ENCODE assay signal across 8 mouse cellular contexts in the genomic region with DNA sequence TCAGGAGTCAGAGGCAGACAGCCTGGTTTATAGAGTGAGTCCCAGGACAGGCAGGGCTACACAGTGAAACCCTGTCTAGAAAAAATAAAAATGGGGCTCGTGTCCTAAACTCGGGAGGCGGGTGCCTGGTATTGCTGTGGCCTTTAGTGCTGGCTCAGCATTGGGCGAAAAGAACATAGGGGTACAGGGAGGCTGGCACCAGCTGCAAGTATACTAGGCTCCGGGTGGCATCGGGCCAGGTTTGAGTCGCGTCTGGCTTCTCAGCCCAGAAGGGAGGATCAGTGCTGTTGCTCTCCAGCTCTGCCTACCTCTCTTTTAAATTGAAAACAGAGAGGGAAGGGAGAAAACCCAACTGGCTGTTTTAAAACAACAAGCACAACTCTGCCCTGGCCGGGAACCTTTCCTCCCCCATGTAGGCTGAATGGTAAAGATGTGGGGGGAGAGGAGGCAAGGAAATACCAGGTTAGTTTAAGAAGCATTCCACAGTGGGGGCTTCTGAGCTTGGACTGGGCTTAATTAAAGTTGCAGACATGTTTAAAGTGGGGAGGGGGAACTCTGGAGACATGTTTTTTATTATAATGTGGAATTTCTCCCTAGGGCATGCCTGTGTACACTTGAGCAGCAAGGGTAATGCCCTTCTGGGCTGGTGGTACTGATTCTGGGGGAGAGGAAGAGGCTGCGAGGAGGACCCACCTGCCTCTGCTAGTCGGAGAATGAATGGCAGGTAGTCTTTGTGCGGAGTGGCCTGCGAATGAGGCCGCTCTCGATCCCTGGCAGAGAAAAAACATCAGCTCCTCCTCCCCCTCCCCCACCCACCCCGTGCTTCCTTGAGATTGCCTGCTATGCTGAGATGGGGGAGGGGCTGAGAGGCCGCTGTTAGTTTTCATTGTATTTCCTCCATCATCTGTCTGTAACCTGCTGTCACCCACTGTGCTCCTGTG. TPM values are rescaled to one million over a fixed set of nuclear protein-coding genes. Genes with fewer than 3 reads are reported as not detected.
A peak's percentile ranks its signal among the peaks of the same experiment; 100 is the strongest.
DNase-seq lines count a peak whose midpoint lies in the region; ATAC-seq and TF ChIP-seq lines count a peak whose summit lies in the region.

No protein-coding gene starts in this region.

- H3K9ac ChIP-seq in hindbrain, embryonic 12.5 days = no peak overlapping the region

- H3K4me1 ChIP-seq in E14TG2a.4 (replicated peaks; ENCODE audit: low read depth, low read length) = peaks cover 63% of the 10 kb centered on the region
- H3K4me1 ChIP-seq in hindbrain, embryonic 12.5 days = peaks cover 57% of the 10 kb centered on the region

- 17% methylated on average over 17 of the region's 17 CpGs for WGBS in hindbrain, embryonic 12.5 days

- H3K4me2 ChIP-seq in hindbrain, embryonic 12.5 days (replicated peaks) = peak overlapping the region; percentile 30

- peak; percentile 13 for DNase-seq in cerebellum, adult 8-10 months
- DNase-seq in frontal cortex, postnatal 10 days (ENCODE audit: low spot score in 2 of 2) = peak; percentile 59 to 68
- DNase-seq in layer of hippocampus, adult 9-11 months = peak; percentile 71
- DNase-seq in lung, postnatal 10 days = peak; percentile 73
- peak; percentile 59 to 66 for DNase-seq in right cerebral cortex, adult 2 months (ENCODE audit: low spot score in 2 of 2)
- DNase-seq in thymus, postnatal 0 days (ENCODE audit: low spot score) = no peak

- H3K9me3 ChIP-seq in E14TG2a.4 (ENCODE audit: low read length) = no peaks in the 10 kb centered on the region
- H3K9me3 ChIP-seq in hindbrain, embryonic 12.5 days (replicated peaks) = no peaks in the 10 kb centered on the region

- peak overlapping the region; percentile 29; the same call in 1 of the 2 replicates for H3K4me3 ChIP-seq in E14TG2a.4 (replicated peaks; ENCODE audit: low read length)
- H3K4me3 ChIP-seq in hindbrain, embryonic 12.5 days = no peak overlapping the region

- 0 out of 2 replicates have a peak, but pooled peaks have one; percentile 15 for ATAC-seq in hindbrain, embryonic 12.5 days (ENCODE audit: low FRiP score)

- H3K36me3 ChIP-seq in E14TG2a.4 (ENCODE audit: insufficient read depth, low read length) = no peaks in the 10 kb centered on the region
- no peaks in the 10 kb centered on the region for H3K36me3 ChIP-seq in hindbrain, embryonic 12.5 days

- no peak for TF ChIP-seq CTCF in E14TG2a.4 (conservative IDR thresholded peaks at IDR 0.05; ENCODE audit: low read length)

- peaks cover 52% of the 10 kb centered on the region for H3K27me3 ChIP-seq in E14TG2a.4 (ENCODE audit: insufficient read depth, low read length)
- H3K27me3 ChIP-seq in hindbrain, embryonic 12.5 days = peaks cover 64% of the 10 kb centered on the region

- H3K27ac ChIP-seq in hindbrain, embryonic 12.5 days = peak overlapping the region; percentile 30; the same call in 1 of the 2 replicates

RNA-seq across cellular contexts. Expression of gene Abca4, which starts 3.9 kb away (rescaled TPM):
- polyA plus RNA-seq in hindbrain, embryonic 12.5 days (2016; fragmentation: Nextera tagmentation; extraction: Ambion mirVana) = 2.6 and 2.7 TPM in 2 replicates
- polyA plus RNA-seq in thymus, postnatal 0 days (2015; fragmentation: Nextera tagmentation; extraction: Ambion mirVana) = 0.18 and 0.42 TPM in 2 replicates
